Mouse (Mus musculus) forebrain, embryonic 14.5 days (tissue): ENCODE measurements at regions not wholly inside any gene's neighbourhood (a gene's known extent, or its start where the extent isn't known, plus 50 kb on each side); places are given as distances from the start of the nearest gene placed in this dataset.

Experiments
- ATAC-seq: fragments of 200-750 bp; cut with Nextera tagmentation; 2 replicates; pipeline ENCODE4 v1.8.0; 2017; ENCODE audit warnings: mild to moderate bottlenecking, moderate library complexity
- DNase-seq: peaks from one replicate; pipeline ENCODE4 v3.0.0-alpha.2; 2015; ENCODE audit warnings: low spot score
- H3K27ac ChIP-seq: fragments of 300-500 bp; sonication (generic); 2 replicates; pipeline ENCODE4 v1.5.1; 2014; ENCODE audit warnings: low read depth, mild to moderate bottlenecking, control low read depth, low read length, moderate library complexity
- H3K27me3 ChIP-seq: fragments of 300-500 bp; sonication (generic); replicated peaks from 2 replicates; pipeline ENCODE4 v1.6.1; 2014; ENCODE audit warnings: low read length, control low read depth, mixed read lengths; ENCODE audit not compliant: control insufficient read depth, insufficient read depth
- H3K36me3 ChIP-seq: fragments of 300-500 bp; sonication (generic); 2 replicates; pipeline ENCODE4 v1.6.1; 2014; ENCODE audit warnings: low read length, control low read depth; ENCODE audit not compliant: control insufficient read depth, insufficient read depth
- H3K4me1 ChIP-seq: fragments of 300-500 bp; sonication (generic); 2 replicates; pipeline ENCODE4 v1.6.1; 2014; ENCODE audit warnings: antibody characterized with exemption, low read length, control low read depth; ENCODE audit not compliant: control insufficient read depth, insufficient read depth
- H3K4me2 ChIP-seq: fragments of 300-500 bp; sonication (generic); 2 replicates; pipeline ENCODE4 v1.6.1; 2014; ENCODE audit warnings: mild to moderate bottlenecking, control low read depth, low read length
- H3K4me3 ChIP-seq: fragments of 300-500 bp; sonication (generic); 2 replicates; pipeline ENCODE4 v1.5.1; 2014; ENCODE audit warnings: low read depth, low read length, control low read depth
- H3K9ac ChIP-seq: fragments of 300-500 bp; sonication (generic); 2 replicates; pipeline ENCODE4 v1.6.1; 2014; ENCODE audit warnings: mild to moderate bottlenecking, low read length, control low read depth, moderate library complexity
- H3K9me3 ChIP-seq: fragments of 300-500 bp; sonication (generic); replicated peaks from 2 replicates; pipeline ENCODE4 v1.6.1; 2016; ENCODE audit warnings: low read length, control low read depth, mixed read lengths; ENCODE audit not compliant: control insufficient read depth
- WGBS: fragments of 180-500 bp; shearing (Covaris S2); extraction: QIAGEN DNeasy Blood & Tissue Kit; methylation state at CpG from one replicate; pipeline ENCODE4 v1.1.7; 2014; 5-methylcytosine and 5-hydroxymethylcytosine counted together

DNA sequence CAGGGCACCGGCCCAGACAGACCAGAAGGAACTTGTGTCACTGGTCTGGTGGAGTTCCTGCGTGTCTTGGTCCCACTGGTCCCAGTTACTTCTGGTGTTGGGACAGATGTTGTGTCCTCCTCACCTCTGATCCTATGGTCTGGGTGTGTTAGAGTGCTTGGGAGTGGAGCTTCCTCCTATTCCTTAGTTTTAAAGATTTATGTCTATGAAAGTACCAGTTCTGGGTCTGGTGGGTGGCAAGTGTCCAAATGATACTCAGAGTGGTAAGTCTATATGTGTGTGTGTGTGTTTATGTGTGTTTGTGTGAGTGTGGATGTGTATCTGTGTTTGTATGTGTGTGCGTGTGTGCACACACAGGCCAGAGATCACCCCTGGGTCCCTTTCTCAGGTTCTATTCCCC is 79.9 kb upstream of the Tpm1 start:
- Histone ChIP-seq H3K27me3 (no peaks in the 10 kb centered on the region), H3K9me3 (no peaks in the 10 kb centered on the region), H3K27ac (no peak overlapping the region), H3K4me1 (no peaks in the 10 kb centered on the region), H3K9ac (no peak overlapping the region), H3K36me3 (no peaks in the 10 kb centered on the region), H3K4me2 (no peak overlapping the region), H3K4me3 (no peak overlapping the region)
- 96% methylated on average over 3 of the region's 3 CpGs for WGBS
- ATAC-seq, result no peak
- DNase-seq, result no peak

DNA sequence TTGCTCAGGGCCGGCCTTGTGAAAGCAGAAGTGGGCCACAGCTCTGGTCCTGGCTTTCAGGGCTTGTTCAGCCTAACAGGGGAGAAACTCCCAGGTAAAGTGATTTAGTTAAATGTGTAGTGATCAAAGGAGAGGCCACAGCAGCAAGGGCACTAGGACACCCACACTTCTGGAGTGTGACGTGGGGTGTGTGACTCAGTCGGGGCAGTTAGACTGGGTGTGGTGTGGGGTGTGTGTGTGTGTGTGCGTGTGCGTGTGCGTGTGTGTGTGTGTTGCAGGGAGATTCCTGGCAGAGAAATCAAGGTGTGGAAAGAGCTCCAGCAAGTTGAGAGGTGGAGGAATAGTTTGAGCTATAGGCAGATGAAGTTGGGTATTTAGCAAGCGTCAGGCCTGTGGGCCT is 72.5 kb upstream of the Tpm1 start:
- ATAC-seq (no peak), DNase-seq (no peak)
- no peaks in the 10 kb centered on the region for H3K36me3 ChIP-seq
- no peaks in the 10 kb centered on the region for H3K9me3 ChIP-seq
- H3K4me3 ChIP-seq, result no peak overlapping the region
- H3K27ac ChIP-seq, result no peak overlapping the region
- no peaks in the 10 kb centered on the region for H3K4me1 ChIP-seq
- no peak overlapping the region for H3K4me2 ChIP-seq
- no peaks in the 10 kb centered on the region for H3K27me3 ChIP-seq
- H3K9ac ChIP-seq, result no peak overlapping the region
- WGBS, result 94% methylated on average over 7 of the region's 7 CpGs

- no peak for ATAC-seq
- no peaks in the 10 kb centered on the region for H3K36me3 ChIP-seq
- 89% methylated on average over 6 of the region's 6 CpGs for WGBS
Observed at GRCm38 (mm10) chr9:67118880-67119644, 69.9 kb upstream of the Tpm1 start.

DNA sequence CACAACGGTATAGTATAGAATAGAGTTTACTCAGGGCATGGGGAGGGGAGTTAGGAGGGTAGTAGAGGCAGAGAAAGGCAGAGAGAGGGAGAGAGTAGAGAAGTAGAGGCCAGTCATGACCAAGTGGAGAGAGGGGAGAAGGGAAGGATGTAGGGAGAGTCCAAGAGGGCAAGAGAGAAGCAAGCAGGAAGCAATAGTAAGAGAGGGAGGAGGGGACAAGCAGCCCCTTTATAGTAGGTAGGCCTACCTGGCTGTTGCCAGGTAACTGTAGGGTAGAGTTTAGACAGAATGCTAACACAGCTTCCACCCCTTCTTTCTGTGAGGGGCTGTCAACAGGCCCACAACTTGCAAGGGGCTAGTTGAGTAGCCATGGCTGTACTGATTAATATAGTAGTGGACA is 69.2 kb upstream of the Tpm1 start:
- H3K9me3 ChIP-seq, result no peaks in the 10 kb centered on the region
- H3K4me3 ChIP-seq, result no peak overlapping the region
- no peak overlapping the region for H3K27ac ChIP-seq
- H3K4me1 ChIP-seq, result no peaks in the 10 kb centered on the region
- H3K36me3 ChIP-seq, result no peaks in the 10 kb centered on the region
- WGBS, result 100% methylated on average over 1 of the region's 1 CpGs
- DNase-seq, result no peak
- no peak overlapping the region for H3K4me2 ChIP-seq
- no peaks in the 10 kb centered on the region for H3K27me3 ChIP-seq
- ATAC-seq, result no peak
- no peak overlapping the region for H3K9ac ChIP-seq

More at GRCm38 (mm10) chr9:67118880-67119644, 69.9 kb upstream of the Tpm1 start:
- Histone ChIP-seq H3K27me3 (no peaks in the 10 kb centered on the region), H3K9me3 (no peaks in the 10 kb centered on the region), H3K4me1 (no peaks in the 10 kb centered on the region), H3K9ac (no peak overlapping the region), H3K4me3 (no peak overlapping the region), H3K27ac (no peak overlapping the region), H3K4me2 (no peak overlapping the region)
- DNase-seq, result no peak

- no peak for DNase-seq
Observed at GRCm38 (mm10) chr9:67117639-67118038, 68.4 kb upstream of the Tpm1 start.

DNA sequence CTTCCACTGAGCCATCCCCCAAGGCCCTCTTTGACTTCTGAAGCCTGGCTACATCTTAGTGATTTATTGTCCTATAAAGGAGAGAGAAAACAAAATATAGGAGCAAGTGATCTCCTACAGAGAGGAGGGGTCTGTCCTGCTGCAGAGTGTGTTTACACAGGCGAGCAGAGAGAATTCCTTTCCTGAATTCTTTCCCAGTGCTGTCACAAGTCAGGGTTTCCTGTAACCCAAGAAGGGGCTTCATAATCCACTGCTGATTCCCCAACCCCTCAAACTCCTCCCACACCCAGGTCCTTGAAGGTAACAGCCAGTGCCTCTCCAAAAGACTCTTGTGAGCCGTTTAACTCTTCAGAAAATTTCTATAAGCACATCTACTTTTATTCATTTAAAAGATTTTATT is 66.8 kb upstream of the Tpm1 start:
- no peaks in the 10 kb centered on the region for H3K36me3 ChIP-seq
- ATAC-seq, result no peak
- H3K9me3 ChIP-seq, result no peaks in the 10 kb centered on the region
- peaks cover 8% of the 10 kb centered on the region for H3K4me1 ChIP-seq
- WGBS, result 64% methylated on average over 2 of the region's 2 CpGs
- no peak overlapping the region for H3K27ac ChIP-seq
- H3K9ac ChIP-seq, result no peak overlapping the region
- DNase-seq, result no peak
- H3K27me3 ChIP-seq, result no peaks in the 10 kb centered on the region
- H3K4me3 ChIP-seq, result no peak overlapping the region
- H3K4me2 ChIP-seq, result no peak overlapping the region

More at GRCm38 (mm10) chr9:67117639-67118038, 68.4 kb upstream of the Tpm1 start:
- Histone ChIP-seq H3K4me1 (peaks cover 2% of the 10 kb centered on the region; the same call in 1 of the 2 replicates), H3K27ac (no peak overlapping the region), H3K27me3 (no peaks in the 10 kb centered on the region), H3K9ac (no peak overlapping the region), H3K36me3 (no peaks in the 10 kb centered on the region), H3K4me2 (no peak overlapping the region), H3K4me3 (no peak overlapping the region), H3K9me3 (no peaks in the 10 kb centered on the region)
- WGBS, result 87% methylated on average over 5 of the region's 5 CpGs
- no peak for ATAC-seq

DNA sequence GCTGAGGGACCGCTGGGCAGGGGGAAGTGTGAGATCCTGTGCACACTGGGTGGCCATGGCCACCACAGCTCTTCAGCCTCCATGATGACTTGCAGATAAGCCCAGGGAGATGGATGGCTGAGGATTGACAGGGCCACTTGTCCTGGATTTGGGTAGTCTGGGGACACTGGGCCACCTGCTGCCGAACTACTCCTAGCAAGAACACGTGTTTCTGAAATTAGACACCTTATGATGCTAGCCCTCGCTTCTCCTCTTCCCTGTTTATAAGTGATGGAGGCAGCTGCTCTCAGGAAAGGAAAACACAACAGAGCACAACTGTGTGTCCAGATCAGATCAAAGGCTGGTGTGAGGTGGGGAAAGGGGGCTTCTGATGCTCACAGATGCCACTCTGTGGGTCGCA is 64.9 kb upstream of the Tpm1 start:
- H3K4me2 ChIP-seq, result no peak overlapping the region
- no peaks in the 10 kb centered on the region for H3K36me3 ChIP-seq
- H3K9me3 ChIP-seq, result no peaks in the 10 kb centered on the region
- no peak overlapping the region for H3K9ac ChIP-seq
- H3K27ac ChIP-seq, result no peak overlapping the region
- ATAC-seq (no peak), DNase-seq (no peak)
- WGBS, result 85% methylated on average over 5 of the region's 5 CpGs
- H3K27me3 ChIP-seq, result no peaks in the 10 kb centered on the region
- H3K4me1 ChIP-seq, result peaks cover 8% of the 10 kb centered on the region
- H3K4me3 ChIP-seq, result no peak overlapping the region

DNA sequence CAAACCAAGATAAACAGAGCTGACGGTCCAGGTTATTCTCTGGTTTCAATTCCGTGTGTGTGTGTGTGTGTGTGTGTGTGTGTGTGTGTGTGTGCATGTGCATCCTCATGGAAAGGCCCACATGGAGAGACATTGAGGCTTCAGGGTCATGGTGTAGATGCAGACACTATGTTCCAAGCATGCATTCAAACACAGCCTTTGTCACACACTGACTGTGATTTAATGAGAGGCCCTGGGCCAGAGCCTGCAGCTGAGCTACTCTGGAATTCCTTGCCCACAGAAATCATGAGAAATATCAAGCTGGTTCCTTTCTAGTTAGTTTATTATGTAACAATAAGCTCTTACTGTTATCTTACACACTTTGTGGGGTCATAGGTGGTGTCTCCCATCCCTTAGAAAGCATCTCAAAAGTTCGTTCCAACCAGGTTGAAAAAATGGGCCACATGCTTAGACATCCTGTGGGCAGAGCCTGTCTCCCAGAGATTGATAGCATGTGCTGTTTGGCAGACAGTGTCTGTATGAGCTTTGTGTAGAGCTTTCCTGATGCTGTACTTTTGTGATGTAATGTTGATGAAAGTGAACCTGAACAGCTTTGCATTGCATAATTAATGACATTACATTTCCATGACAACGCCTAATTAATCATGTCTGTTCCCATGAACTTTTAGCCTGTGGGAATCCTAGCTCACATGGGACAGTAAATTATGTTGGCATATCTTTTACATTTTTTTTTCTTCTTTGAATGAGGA is 62.8 kb upstream of the Tpm1 start:
- Histone ChIP-seq H3K36me3 (no peaks in the 10 kb centered on the region), H3K9me3 (no peaks in the 10 kb centered on the region), H3K4me3 (no peak overlapping the region), H3K9ac (no peak overlapping the region), H3K4me2 (no peak overlapping the region), H3K27me3 (no peaks in the 10 kb centered on the region), H3K27ac (no peak overlapping the region; the same call in 1 of the 2 replicates), H3K4me1 (peaks cover 8% of the 10 kb centered on the region)
- 69% methylated on average over 4 of the region's 4 CpGs for WGBS
- ATAC-seq (peak; percentile 23; the same call in 1 of the 2 replicates), DNase-seq (peak; percentile 51)

DNA sequence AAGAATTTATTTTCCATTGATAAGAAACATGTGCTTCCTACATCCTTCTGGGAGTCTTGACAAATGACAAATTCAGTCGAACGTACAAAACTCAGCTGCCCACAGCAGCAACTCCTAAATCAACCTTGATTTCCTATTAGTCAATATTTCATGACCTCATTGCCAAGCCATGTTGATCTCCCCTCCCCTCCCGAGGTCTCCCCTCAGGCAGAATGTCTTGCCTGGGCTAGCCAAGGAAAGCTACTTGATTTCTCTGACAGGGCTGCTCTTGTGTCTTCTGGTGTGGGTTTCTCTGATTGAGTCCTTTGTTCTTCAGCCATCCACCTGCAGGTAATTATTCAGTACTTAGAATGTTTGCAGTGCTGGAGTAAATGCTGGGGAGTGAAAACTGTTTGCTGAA is 58.7 kb upstream of the Tpm1 start:
- H3K36me3 ChIP-seq, result no peaks in the 10 kb centered on the region
- no peak overlapping the region for H3K27ac ChIP-seq
- ATAC-seq, result no peak
- WGBS, result 51% methylated on average over 3 of the region's 3 CpGs
- H3K4me2 ChIP-seq, result no peak overlapping the region
- H3K4me1 ChIP-seq, result peaks cover 11% of the 10 kb centered on the region
- H3K27me3 ChIP-seq, result no peaks in the 10 kb centered on the region
- no peak overlapping the region for H3K9ac ChIP-seq
- no peak for DNase-seq
- no peaks in the 10 kb centered on the region for H3K9me3 ChIP-seq
- no peak overlapping the region for H3K4me3 ChIP-seq
